In the genomic region with DNA sequence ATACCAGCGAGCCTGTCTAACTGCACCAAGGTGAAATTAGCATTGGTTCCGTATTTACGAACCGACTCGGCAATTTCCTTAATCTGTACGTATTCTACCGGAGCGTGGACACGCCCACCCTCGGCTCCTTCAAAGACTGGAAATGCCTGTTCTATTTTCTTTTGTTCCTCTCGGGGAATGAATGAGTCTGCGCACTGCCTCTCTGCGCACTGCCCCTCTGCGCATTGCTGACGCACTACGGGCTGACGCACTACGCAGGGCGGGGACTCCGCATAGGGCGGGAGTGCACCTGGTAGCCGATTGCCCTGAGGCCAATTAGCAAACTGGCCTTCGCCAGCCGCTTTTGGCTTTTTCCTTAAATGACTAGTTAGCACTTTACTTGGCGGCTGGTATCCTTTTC, we compare ENCODE assay signal across 14 mouse cellular contexts. TPM values are rescaled to one million over a fixed set of nuclear protein-coding genes. Genes with fewer than 3 reads are reported as not detected.
A peak's percentile ranks its signal among the peaks of the same experiment; 100 is the strongest.
DNase-seq lines count a peak whose midpoint lies in the region; ATAC-seq and TF ChIP-seq lines count a peak whose summit lies in the region.
"Not testable (repeated sequence)": the region's sequence is repeated elsewhere in the genome, so short reads cannot be mapped to it uniquely, and the experiment has no call there.
"Had no signal": no experiment of that assay in that cellular context is flagged by ENCODE, and none has a peak within 500 bp of the region (broad histone marks: within the 10 kb centered on the region; RNA-seq: fewer than 3 reads in every experiment).

No protein-coding gene starts in this region.

- ATAC-seq in heart, embryonic 11.5 days (replicated peaks; ENCODE audit: insufficient number of reproducible peaks, low FRiP score, low TSS enrichment); hindbrain, embryonic 16.5 days; liver, embryonic 16.5 days (ENCODE audit: low read depth); midbrain, embryonic 16.5 days; stomach, postnatal 0 days (ENCODE audit: low FRiP score, low TSS enrichment): not testable (repeated sequence)

- H3K9ac ChIP-seq in heart, embryonic 11.5 days (ENCODE audit: low read depth, low read length); liver, embryonic 16.5 days (ENCODE audit: low read depth, low read length); stomach, postnatal 0 days (ENCODE audit: low read length): not testable (repeated sequence)
- peak overlapping the region; percentile 41; the same call in 1 of the 2 replicates for H3K9ac ChIP-seq in hindbrain, embryonic 16.5 days (ENCODE audit: low read depth, low read length)
- H3K9ac ChIP-seq in midbrain, embryonic 16.5 days (ENCODE audit: low read depth, low read length) = peak overlapping the region; percentile 7; the same call in 1 of the 2 replicates

- not testable (repeated sequence) for H3K4me1 ChIP-seq in embryonic fibroblast, embryonic 13.5 days (ENCODE audit: control insufficient read depth, insufficient read depth, low read length); heart, embryonic 11.5 days (ENCODE audit: control insufficient read depth, insufficient read depth, low read length); hindbrain, embryonic 16.5 days (ENCODE audit: control insufficient read depth, insufficient read depth, low read depth, low read length); midbrain, embryonic 16.5 days (ENCODE audit: control insufficient read depth, insufficient read depth, low read length); stomach, postnatal 0 days (replicated peaks; ENCODE audit: control insufficient read depth, insufficient read depth)
- H3K4me1 ChIP-seq in liver, embryonic 16.5 days (ENCODE audit: control insufficient read depth, low read depth, low read length) = peaks cover 13% of the 10 kb centered on the region

- TF ChIP-seq POLR2A in embryonic fibroblast, embryonic 13.5 days (IDR thresholded peaks at IDR 0.05; ENCODE audit: low read depth, low read length) = not testable (repeated sequence)

- H3K36me3 ChIP-seq in heart, embryonic 11.5 days (ENCODE audit: control insufficient read depth, insufficient read depth, low read length); hindbrain, embryonic 16.5 days (ENCODE audit: control insufficient read depth, insufficient read depth, low read length); liver, embryonic 16.5 days (ENCODE audit: control insufficient read depth, insufficient read depth); midbrain, embryonic 16.5 days (ENCODE audit: control insufficient read depth, insufficient read depth, low read length); stomach, postnatal 0 days (ENCODE audit: control insufficient read depth, insufficient read depth, low read length): not testable (repeated sequence)

- intact Hi-C loops in left cerebral cortex, adult 2 months (cut with DNase I) = not testable (repeated sequence)

- not testable (repeated sequence) for TF ChIP-seq CTCF in embryonic fibroblast, embryonic 13.5 days (IDR thresholded peaks at IDR 0.05; ENCODE audit: borderline replicate concordance, insufficient read depth, low read length); left cerebral cortex, adult 2 months (IDR thresholded peaks at IDR 0.05); stomach, postnatal 0 days (IDR thresholded peaks at IDR 0.05; ENCODE audit: low read depth)

- DNase-seq in T-cell, adult 2 months (ENCODE audit: low spot score) = peak; percentile 27
- DNase-seq in left cerebral cortex, adult 2 months (ENCODE audit: extremely low spot score in 1 of 2, low spot score in 2 of 2); stomach, postnatal 0 days (ENCODE audit: low spot score): not testable (repeated sequence)

- not testable (repeated sequence) for H3K9me3 ChIP-seq in heart, embryonic 11.5 days (replicated peaks; ENCODE audit: control insufficient read depth, low read length); hindbrain, embryonic 16.5 days (ENCODE audit: control insufficient read depth, low read length); liver, embryonic 16.5 days (replicated peaks; ENCODE audit: control insufficient read depth, low read length); midbrain, embryonic 16.5 days (replicated peaks; ENCODE audit: control insufficient read depth, low read length, poor library complexity, severe bottlenecking); stomach, postnatal 0 days (ENCODE audit: control insufficient read depth, low read length)

- not testable (repeated sequence) for TF ChIP-seq EP300 in stomach, postnatal 0 days (optimal IDR thresholded peaks at IDR 0.05)

- H3K4me3 ChIP-seq in embryonic fibroblast, embryonic 13.5 days (ENCODE audit: insufficient read depth, low read length) = not testable (repeated sequence)
- H3K4me3 ChIP-seq in heart, embryonic 11.5 days (ENCODE audit: low read depth, low read length) = peak overlapping the region; percentile 34
- H3K4me3 ChIP-seq in hindbrain, embryonic 16.5 days (ENCODE audit: low read length) = peak overlapping the region; percentile 33
- H3K4me3 ChIP-seq in left cerebral cortex, adult 2 months = peak overlapping the region; percentile 36
- peak overlapping the region; percentile 58 for H3K4me3 ChIP-seq in liver, embryonic 16.5 days (ENCODE audit: low read depth, low read length)
- peak overlapping the region; percentile 27 for H3K4me3 ChIP-seq in midbrain, embryonic 16.5 days (ENCODE audit: low read depth, low read length)
- H3K4me3 ChIP-seq in stomach, postnatal 0 days (ENCODE audit: low read depth, low read length) = 0 out of 2 replicates have a peak overlapping the region, but pooled peaks have one; percentile 23

- WGBS in heart, embryonic 11.5 days (ENCODE audit: insufficient replicate concordance) = 59% methylated on average over 1 of the region's 25 CpGs
- 41% methylated on average over 5 of the region's 25 CpGs for WGBS in hindbrain, embryonic 16.5 days
- 15% methylated on average over 7 of the region's 25 CpGs for WGBS in liver, embryonic 16.5 days (ENCODE audit: insufficient replicate concordance)
- 23% methylated on average over 4 of the region's 25 CpGs for WGBS in midbrain, embryonic 16.5 days
- WGBS in stomach, postnatal 0 days = 50% methylated on average over 1 of the region's 25 CpGs

- not testable (repeated sequence) for H3K27me3 ChIP-seq in heart, embryonic 11.5 days (ENCODE audit: control insufficient read depth, insufficient read depth, low read length); hindbrain, embryonic 16.5 days (replicated peaks; ENCODE audit: control insufficient read depth, insufficient read depth, low read length); liver, embryonic 16.5 days (ENCODE audit: control insufficient read depth, insufficient read depth, low read depth, low read length); midbrain, embryonic 16.5 days (ENCODE audit: control insufficient read depth, insufficient read depth, low read depth, low read length); stomach, postnatal 0 days (ENCODE audit: control insufficient read depth, insufficient read depth, low read length)

- H3K27ac ChIP-seq in embryonic fibroblast, embryonic 13.5 days (ENCODE audit: insufficient read depth, low read length) = 0 out of 2 replicates have a peak overlapping the region, but pooled peaks have one; percentile 3
- not testable (repeated sequence) for H3K27ac ChIP-seq in heart, embryonic 11.5 days (ENCODE audit: low read depth, low read length); left cerebral cortex, adult 2 months; liver, embryonic 16.5 days (ENCODE audit: low read length); stomach, postnatal 0 days (replicated peaks)
- peak overlapping the region; percentile 61 for H3K27ac ChIP-seq in hindbrain, embryonic 16.5 days (ENCODE audit: low read depth, low read length)
- H3K27ac ChIP-seq in midbrain, embryonic 16.5 days (ENCODE audit: low read length) = peak overlapping the region; percentile 66

- not testable (repeated sequence) for H3K4me2 ChIP-seq in heart, embryonic 11.5 days; stomach, postnatal 0 days (replicated peaks; ENCODE audit: low read depth)
- peak overlapping the region; percentile 37; the same call in 1 of the 2 replicates for H3K4me2 ChIP-seq in hindbrain, embryonic 16.5 days (ENCODE audit: low read length)
- H3K4me2 ChIP-seq in liver, embryonic 16.5 days (ENCODE audit: low read depth, low read length) = peak overlapping the region; percentile 44; the same call in 1 of the 2 replicates
- peak overlapping the region; percentile 14; the same call in 1 of the 2 replicates for H3K4me2 ChIP-seq in midbrain, embryonic 16.5 days (ENCODE audit: low read length)

RNA-seq across cellular contexts. Expression of a gene that starts 4.6 kb away (rescaled TPM):
- polyA plus RNA-seq in embryonic fibroblast, embryonic 13.5 days (2011; ENCODE audit: insufficient read length, low read depth, missing spikeins) = 55.8 and 60.0 TPM in 2 replicates
- 50.5 and 51.8 TPM in 2 replicates for polyA plus RNA-seq in heart, embryonic 11.5 days (2014; fragmentation: Nextera tagmentation; extraction: Ambion mirVana)
- polyA plus RNA-seq in hindbrain, embryonic 16.5 days (2015; fragmentation: Nextera tagmentation; extraction: Ambion mirVana) = 152 and 179 TPM in 2 replicates
- total RNA-seq in left cerebral cortex, adult 2 months (2021) = 100 to 1,000 TPM; 134 to 142 TPM
- 25.1 and 27.5 TPM in 2 replicates for polyA plus RNA-seq in liver, embryonic 16.5 days (2015; fragmentation: Nextera tagmentation; extraction: Ambion mirVana)
- polyA plus RNA-seq in midbrain, embryonic 16.5 days (2015; fragmentation: Nextera tagmentation; extraction: Ambion mirVana) = 174 and 187 TPM in 2 replicates
- 25.9 and 28.1 TPM in 2 replicates for polyA plus RNA-seq in stomach, postnatal 0 days (2015; fragmentation: Nextera tagmentation; extraction: Ambion mirVana)

RNA-seq across cellular contexts. Expression of a gene that starts 24.1 kb away (rescaled TPM):
- polyA plus RNA-seq in embryonic fibroblast, embryonic 13.5 days (2011; ENCODE audit: insufficient read length, low read depth, missing spikeins) = not detected in 2 replicates
- polyA plus RNA-seq in heart, embryonic 11.5 days (2014; fragmentation: Nextera tagmentation; extraction: Ambion mirVana) = 0.17 and 0.40 TPM in 2 replicates
- 2.7 and 3.1 TPM in 2 replicates for polyA plus RNA-seq in hindbrain, embryonic 16.5 days (2015; fragmentation: Nextera tagmentation; extraction: Ambion mirVana)
- total RNA-seq in left cerebral cortex, adult 2 months (2021) = 1 to 10 TPM; 2.3 to 2.4 TPM
- 0.05 and 0.08 TPM in 2 replicates for polyA plus RNA-seq in liver, embryonic 16.5 days (2015; fragmentation: Nextera tagmentation; extraction: Ambion mirVana)
- 1.8 and 2.2 TPM in 2 replicates for polyA plus RNA-seq in midbrain, embryonic 16.5 days (2015; fragmentation: Nextera tagmentation; extraction: Ambion mirVana)
- polyA plus RNA-seq in stomach, postnatal 0 days (2015; fragmentation: Nextera tagmentation; extraction: Ambion mirVana) = 0.54 and 0.55 TPM in 2 replicates
- total RNA-seq: granulocyte monocyte progenitor cell, adult 5-6 weeks; megakaryocyte-erythroid progenitor cell, adult 5-6 weeks had no signal

RNA-seq across cellular contexts. Expression of a gene that starts 33.8 kb away (rescaled TPM):
- polyA plus RNA-seq in embryonic fibroblast, embryonic 13.5 days (2011; ENCODE audit: insufficient read length, low read depth, missing spikeins) = 9.5 and 10.3 TPM in 2 replicates
- polyA plus RNA-seq in heart, embryonic 11.5 days (2014; fragmentation: Nextera tagmentation; extraction: Ambion mirVana) = 9.7 and 11.0 TPM in 2 replicates
- 7.4 and 7.8 TPM in 2 replicates for polyA plus RNA-seq in hindbrain, embryonic 16.5 days (2015; fragmentation: Nextera tagmentation; extraction: Ambion mirVana)
- 10 to 100 TPM; 18.0 to 20.2 TPM for total RNA-seq in left cerebral cortex, adult 2 months (2021)
- polyA plus RNA-seq in liver, embryonic 16.5 days (2015; fragmentation: Nextera tagmentation; extraction: Ambion mirVana) = 5.6 and 6.4 TPM in 2 replicates
- polyA plus RNA-seq in midbrain, embryonic 16.5 days (2015; fragmentation: Nextera tagmentation; extraction: Ambion mirVana) = 7.6 and 8.0 TPM in 2 replicates
- polyA plus RNA-seq in stomach, postnatal 0 days (2015; fragmentation: Nextera tagmentation; extraction: Ambion mirVana) = 7.6 and 8.1 TPM in 2 replicates

RNA-seq across cellular contexts. Expression of a gene that starts 37.6 kb away (rescaled TPM):
- polyA plus RNA-seq in embryonic fibroblast, embryonic 13.5 days (2011; ENCODE audit: insufficient read length, low read depth, missing spikeins) = not detected in 2 replicates
- polyA plus RNA-seq in heart, embryonic 11.5 days (2014; fragmentation: Nextera tagmentation; extraction: Ambion mirVana) = not detected in 2 replicates
- polyA plus RNA-seq in hindbrain, embryonic 16.5 days (2015; fragmentation: Nextera tagmentation; extraction: Ambion mirVana) = 0.06 TPM in 1 of 2 replicates, not detected in the other
- total RNA-seq in left cerebral cortex, adult 2 months (2021) = not detected
- not detected in 2 replicates for polyA plus RNA-seq in liver, embryonic 16.5 days (2015; fragmentation: Nextera tagmentation; extraction: Ambion mirVana)
- polyA plus RNA-seq in midbrain, embryonic 16.5 days (2015; fragmentation: Nextera tagmentation; extraction: Ambion mirVana) = 0.09 TPM in 1 of 2 replicates, not detected in the other
- not detected in 2 replicates for polyA plus RNA-seq in stomach, postnatal 0 days (2015; fragmentation: Nextera tagmentation; extraction: Ambion mirVana)
- total RNA-seq: adrenal gland, adult 2 months; granulocyte monocyte progenitor cell, adult 5-6 weeks; left cerebral cortex, postnatal 4 days; megakaryocyte-erythroid progenitor cell, adult 5-6 weeks had no signal
- polyA plus RNA-seq: adrenal gland, adult 2 months; frontal cortex, adult 2 months; intestine, postnatal 0 days had no signal

RNA-seq across cellular contexts. Expression of a gene that starts 52.3 kb away (rescaled TPM):
- polyA plus RNA-seq in embryonic fibroblast, embryonic 13.5 days (2011; ENCODE audit: insufficient read length, low read depth, missing spikeins) = 40.0 and 41.1 TPM in 2 replicates
- polyA plus RNA-seq in heart, embryonic 11.5 days (2014; fragmentation: Nextera tagmentation; extraction: Ambion mirVana) = 20.8 and 22.2 TPM in 2 replicates
- 6.2 and 11.9 TPM in 2 replicates for polyA plus RNA-seq in hindbrain, embryonic 16.5 days (2015; fragmentation: Nextera tagmentation; extraction: Ambion mirVana)
- total RNA-seq in left cerebral cortex, adult 2 months (2021) = 10 to 100 TPM; 29.5 to 31.7 TPM
- polyA plus RNA-seq in liver, embryonic 16.5 days (2015; fragmentation: Nextera tagmentation; extraction: Ambion mirVana) = 2.4 and 3.6 TPM in 2 replicates
- 10.9 and 12.3 TPM in 2 replicates for polyA plus RNA-seq in midbrain, embryonic 16.5 days (2015; fragmentation: Nextera tagmentation; extraction: Ambion mirVana)
- polyA plus RNA-seq in stomach, postnatal 0 days (2015; fragmentation: Nextera tagmentation; extraction: Ambion mirVana) = 8.7 and 10.2 TPM in 2 replicates
